Mouse (Mus musculus): ENCODE data around the gene Casp6.

Casp6 gene

DNA sequence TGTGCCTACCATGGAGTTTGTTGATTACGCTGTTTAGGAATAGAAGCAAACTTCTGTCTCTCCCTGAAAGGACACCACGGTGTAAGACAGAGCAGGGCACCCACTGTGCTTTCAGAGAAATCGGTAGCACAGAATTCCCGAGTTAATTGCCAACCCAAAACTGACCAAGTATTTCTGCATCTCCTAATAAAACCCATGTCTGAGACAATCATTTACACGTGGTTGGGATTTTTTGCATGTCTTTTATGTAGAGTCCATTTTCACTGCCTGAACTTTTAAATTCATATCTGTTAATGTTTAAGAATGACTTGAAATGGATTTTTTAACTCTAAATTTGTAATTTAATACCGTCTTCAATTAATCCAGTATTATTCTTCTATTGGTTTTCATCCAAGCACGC is 22.4 kb downstream of the Casp6 start:
- DNase-seq (ENCODE audit: low spot score in 2 of 2): no peak

DNA sequence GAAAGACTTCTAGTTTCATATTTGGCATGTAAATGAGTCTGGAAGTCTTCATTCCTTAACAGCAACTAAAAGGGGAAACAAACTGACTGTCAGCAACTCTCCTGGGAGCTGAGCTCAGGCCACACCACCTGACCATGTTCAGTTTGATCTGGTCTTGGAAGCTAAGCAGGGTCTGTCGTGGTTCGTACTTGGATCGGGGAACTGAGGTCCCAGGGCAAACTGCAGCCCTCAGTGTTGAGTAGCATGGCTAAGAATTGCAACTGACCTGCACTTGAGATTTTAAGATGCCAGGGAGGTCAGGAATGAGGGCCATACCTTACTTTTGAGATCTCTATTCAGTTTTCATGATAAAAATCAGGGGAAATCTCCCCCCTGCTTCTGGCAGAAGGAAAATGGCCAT is 24.6 kb downstream of the Casp6 start:
- no peak for DNase-seq (ENCODE audit: low spot score in 2 of 2)

DNA sequence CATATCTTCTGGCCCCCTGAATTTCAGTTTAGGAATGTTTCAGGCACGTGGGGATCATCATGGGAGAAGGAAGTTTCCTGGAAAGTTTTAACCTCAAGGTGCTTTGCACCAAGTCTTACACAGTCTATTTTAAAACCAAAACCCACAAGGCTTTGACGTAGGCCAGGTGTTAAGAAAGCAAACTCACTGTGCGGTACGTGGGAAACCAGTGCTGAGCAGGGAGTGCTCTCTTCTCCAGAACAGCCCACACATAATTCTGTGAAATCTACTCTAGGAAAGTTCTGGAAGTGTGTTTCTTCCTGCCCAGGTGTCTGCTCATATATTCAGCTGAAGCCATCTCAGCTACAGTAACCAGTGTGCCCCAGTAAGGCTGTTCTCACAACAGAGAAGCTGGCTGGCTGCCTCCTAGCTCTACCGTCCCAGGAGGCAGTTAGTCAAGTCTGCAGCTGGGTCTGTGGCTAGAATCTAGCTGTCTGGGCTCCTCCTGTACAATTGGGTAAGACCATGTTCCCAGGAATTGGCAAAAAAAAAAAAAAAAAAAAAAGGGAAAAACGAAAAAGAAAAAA is 29.1 kb downstream of the Casp6 start:
- DNase-seq (ENCODE audit: low spot score in 2 of 2): no peak

DNA sequence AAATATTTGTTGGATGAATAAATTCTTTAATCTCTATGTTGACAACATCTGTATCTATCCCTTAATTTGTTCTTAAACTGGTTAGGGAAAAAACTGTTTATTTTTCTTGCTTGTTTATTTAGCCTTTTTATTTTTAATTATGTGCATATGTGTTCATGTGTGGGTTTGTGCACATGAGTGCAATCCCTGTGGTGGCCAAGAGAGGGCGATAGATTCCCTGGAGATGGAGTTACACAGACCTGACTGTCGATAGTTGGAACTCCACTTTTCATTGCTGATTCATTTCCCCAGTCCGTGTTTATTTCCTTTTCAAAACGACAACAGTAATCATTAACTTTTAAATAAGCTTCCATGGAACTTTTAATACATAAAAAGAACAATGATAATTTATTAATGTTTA is 31.2 kb downstream of the Casp6 start:
- DNase-seq (ENCODE audit: low spot score in 2 of 2): no peak

DNA sequence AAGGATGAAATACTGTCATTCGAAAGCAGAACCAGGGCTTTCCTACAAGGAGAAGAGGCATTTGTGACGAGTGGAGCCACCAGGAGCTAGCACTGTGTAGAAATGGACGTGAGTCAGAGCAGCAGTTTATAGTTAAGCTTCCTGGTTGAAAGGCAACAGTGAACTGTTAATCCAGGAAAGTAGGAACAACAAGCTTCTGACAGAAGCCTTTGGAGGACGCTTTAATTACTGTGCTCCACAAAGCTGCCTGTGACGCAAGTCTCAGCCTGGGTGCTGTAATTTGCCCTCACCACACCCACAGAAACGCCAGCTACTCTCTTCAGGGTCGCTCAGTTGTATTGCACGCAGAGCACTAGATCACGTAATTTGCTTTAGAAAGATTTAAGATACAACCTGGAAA is 35.3 kb downstream of the Casp6 start:
- no peak for DNase-seq (ENCODE audit: low spot score in 2 of 2)

DNA sequence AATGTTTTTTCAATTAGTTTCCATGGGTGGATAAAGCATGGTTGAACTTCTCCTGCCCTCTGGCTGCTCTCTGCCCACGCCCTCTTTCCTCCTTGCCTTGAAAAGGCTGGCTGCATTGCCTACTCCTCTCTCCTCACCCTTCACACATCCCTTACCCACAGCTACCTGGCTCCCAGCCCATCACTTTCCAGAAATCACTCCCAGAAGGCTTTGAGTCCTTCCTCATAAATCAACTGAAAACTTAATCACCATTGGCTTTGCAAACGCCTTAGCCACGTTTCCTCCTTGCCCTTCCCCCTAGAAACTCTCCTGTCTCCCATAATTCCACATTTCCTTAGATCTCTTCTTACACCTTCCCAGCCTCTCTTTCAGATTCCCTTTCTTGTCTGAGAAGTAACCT is 36.6 kb downstream of the Casp6 start:
- DNase-seq (ENCODE audit: low spot score in 2 of 2): no peak

DNA sequence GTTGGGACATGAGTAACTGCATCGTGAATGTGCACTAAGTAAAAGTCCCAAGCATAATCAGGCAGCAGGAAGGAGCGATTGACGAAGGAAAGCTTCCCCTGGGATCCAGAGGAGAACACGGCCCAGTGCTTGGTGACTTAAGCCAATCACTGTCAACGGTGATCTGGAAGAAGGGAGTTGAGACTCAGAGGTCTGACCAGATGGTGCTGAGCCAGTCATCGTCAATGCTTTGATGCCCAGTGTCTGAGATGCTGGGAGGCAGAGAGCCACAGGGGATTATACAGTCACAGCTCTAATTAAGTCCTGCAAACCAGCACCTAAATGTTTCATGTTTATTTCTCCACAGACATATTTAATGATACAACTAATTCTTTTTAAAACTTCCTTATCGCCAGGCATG is 37.8 kb downstream of the Casp6 start:
- no peak for DNase-seq (ENCODE audit: low spot score in 2 of 2)

DNA sequence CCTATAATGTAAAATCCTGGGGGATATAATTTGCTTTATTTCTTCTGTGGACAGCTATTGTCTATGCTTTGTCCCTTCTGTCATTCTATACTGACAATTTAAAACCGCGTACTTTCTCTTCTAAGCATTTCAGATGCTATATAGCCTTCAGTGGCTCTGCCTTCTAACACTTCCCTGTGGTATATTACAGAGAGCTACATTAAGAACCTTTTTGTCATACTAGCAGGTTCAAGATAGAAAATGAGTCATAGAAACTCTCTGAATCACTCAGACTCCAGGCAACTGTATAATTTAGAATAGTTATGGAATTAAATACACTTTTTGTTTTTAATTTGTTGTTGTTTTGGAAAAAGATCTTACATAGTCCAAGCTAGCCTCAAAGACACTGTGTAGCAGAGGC is 39.6 kb downstream of the Casp6 start:
- no peak for DNase-seq (ENCODE audit: low spot score in 2 of 2)

DNA sequence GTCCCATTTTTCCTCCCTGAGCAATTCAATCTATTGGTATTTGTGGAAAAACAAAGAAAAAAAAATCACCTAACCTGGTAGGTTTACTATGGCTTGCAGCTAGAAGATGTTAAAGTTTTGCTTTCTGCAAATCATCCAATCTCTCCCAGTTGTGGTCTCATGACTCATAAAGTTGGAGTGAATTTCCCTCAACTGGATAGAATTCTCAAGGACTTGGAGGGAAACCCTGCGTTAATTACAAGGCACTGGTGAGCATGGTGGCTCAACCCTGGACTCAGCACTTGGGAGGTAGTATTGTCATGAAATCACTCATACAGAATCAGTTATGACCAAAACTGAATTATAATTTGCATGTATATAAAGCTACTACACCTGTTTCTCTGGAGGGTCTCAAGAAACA is 40.1 kb downstream of the Casp6 start:
- no peak for DNase-seq (ENCODE audit: low spot score in 2 of 2)

DNA sequence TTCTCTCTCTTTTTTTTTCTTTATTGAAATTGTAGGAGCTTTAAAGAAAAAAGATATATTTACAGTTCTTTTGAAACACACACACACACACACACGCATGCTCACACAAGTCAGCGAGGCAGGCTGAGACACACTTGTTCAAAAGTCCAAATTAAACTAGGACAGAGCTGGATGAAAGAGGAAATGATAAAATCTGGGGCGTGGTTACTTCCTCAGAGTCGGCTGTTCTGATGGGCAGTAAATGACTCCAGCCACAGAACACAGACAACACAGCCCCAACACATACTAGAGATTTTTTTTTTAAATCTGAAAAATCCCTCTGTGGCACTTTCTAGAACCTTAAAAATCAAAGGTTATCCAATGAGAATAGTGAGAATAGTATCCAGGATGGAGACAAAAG is 42.6 kb downstream of the Casp6 start:
- no peak for DNase-seq (ENCODE audit: low spot score in 2 of 2)

DNA sequence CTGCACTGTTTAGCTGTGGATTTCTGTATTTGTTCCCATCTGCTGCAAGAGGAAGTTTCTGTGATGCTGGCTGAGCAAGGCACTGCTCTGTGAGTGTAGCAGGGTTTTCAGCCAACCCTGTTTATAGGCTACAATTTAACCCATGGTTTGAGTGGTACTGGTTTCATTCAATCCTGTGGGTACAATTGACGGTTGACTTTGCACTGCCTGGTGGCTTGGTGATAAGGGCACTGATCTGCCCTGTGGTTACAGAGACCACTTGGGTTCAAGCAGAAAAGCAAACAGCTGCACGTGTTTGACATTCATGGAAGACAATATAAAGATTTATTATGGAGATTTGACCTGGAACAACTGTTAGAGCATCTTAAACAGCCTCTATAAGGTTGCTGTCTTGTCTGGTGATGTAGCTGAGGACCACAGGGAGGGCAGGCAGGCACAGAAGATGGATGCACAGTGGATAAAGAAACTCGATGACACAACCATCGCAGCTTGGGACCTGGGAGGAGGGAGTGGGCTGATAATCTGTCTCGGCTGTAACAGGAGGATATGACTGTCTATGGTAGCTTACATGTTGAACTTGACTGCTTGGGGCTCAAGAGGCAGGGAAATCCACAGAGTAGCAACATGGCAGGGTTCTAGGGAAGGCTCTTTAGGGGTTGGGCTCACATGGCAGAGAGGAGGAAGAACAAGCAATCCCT is 45.1 kb downstream of the Casp6 start:
- no peak for DNase-seq (ENCODE audit: low spot score in 2 of 2)

DNA sequence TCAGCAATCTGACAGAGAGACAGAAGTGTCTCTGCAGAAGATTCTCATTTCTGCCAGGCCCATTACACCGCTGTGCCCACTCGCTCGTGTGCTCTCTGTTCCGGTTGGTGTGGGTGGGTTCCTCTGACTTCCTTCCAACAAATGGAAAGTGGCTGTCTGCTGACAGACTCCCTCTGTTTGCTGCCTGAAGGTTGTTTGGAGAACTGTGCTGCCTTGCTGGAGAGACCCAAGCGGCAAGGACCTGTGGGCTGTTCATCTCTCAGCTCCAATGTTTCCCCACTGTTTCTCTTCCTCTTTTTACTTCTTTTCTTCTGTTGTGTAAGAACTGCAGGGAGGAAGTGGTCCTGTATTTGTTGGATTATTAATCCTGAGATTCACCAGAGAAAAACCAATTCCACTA is 47.1 kb downstream of the Casp6 start:
- DNase-seq (ENCODE audit: low spot score in 2 of 2): no peak

DNA sequence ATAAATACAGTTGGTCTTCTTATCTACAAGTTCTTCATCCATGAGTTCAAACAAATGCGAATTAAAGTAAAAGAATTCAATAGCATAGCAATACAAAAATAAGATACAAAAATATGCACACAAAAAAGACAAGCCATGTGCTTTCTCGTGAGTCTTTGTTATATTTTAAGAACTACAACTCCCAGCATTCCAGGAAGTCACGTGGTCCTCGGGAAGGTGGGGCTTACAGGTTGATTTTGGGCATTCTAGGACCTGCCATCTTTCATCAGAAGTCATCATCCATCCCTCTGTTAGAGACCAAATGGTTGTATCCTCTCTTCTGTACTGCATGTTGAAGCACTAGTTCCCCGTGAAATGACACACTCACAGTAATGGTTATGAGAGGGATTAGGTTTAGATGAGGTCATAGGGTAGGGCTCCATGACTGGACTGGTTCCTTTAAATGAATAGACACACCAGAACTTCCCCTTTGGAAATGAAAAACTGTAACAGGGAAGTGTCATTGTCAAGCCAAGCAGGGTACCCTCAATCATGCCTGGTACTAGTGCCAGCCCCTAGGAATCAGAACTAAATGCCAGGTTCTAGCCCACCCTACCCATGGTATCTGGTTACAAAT is 48.0 kb downstream of the Casp6 start:
- DNase-seq (ENCODE audit: low spot score in 2 of 2): no peak

DNA sequence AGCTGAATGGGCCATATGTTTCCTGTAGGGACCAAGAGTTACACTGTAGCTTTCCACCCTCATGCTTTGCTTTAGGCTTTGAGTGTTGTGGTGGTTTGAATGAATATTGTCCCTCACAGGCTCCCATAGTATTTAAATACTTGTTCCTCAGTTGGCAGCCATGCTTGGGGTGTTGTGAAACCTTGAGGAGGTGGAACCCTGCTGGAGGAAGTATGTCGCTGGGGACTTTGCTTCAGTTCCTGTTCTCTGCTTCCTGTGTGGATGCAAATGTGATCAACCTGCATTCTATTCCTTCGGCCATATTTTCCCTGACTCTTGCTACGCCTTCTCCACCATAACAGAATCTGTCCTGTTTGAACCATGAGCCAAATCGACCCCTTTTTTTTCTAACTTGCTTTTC is 52.1 kb downstream of the Casp6 start:
- no peak for DNase-seq (ENCODE audit: low spot score in 2 of 2)

DNA sequence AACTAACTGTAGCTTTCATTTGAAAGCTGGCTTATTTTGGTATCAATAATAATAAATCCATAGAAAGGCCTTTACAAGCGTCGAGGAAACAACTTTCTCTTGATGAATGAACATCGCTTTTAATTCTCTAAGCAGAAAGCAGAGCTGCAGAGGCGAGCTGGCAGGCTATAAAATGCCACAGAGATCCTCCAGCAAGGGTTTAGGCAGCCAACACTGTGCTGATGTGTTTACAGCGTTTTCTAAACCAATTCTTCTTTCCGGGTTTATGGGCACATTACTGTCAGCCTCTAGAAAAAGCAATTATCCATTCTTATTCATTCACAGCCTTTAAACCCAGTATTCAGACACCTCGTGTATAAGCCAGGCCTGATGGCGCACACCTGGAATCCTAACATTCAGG is 61.3 kb downstream of the Casp6 start:
- DNase-seq (ENCODE audit: low spot score in 2 of 2): no peak

Measured in spleen, postnatal 14 days (tissue).